Mouse (Mus musculus) gastrocnemius, postnatal 4 days (tissue): ENCODE measurements around the gene Ccdc38. TPM values are rescaled to one million over a fixed set of nuclear protein-coding genes. Genes with fewer than 3 reads are reported as not detected.

ENCODE experiments used
- DNase-seq, 2 experiments: peaks; one replicate each; pipeline ENCODE4 v3.0.0; 2021 to 2022; ENCODE audit warnings: low spot score in 2 of 2, mixed read lengths in 2 of 2
- total RNA-seq, 2 experiments: library from RNA; stranded (reverse); gene quantifications; 2 replicates each; pipeline ENCODE4 v1.2.3; 2021

The Ccdc38 gene
- total RNA-seq, 2 experiments from 2014 or later: not detected

GRCm38 (mm10) chr10:93608051-93608450 is 67.6 kb downstream of the Ccdc38 start:
- DNase-seq: no peak

- DNase-seq: no peak
These were observed 68.8 kb downstream of the Ccdc38 start for GRCm38 (mm10) chr10:93609236-93609635.

- DNase-seq: no peak
These were observed 70.5 kb downstream of the Ccdc38 start for GRCm38 (mm10) chr10:93610896-93611295.

- DNase-seq: no peak
These were observed 71.1 kb downstream of the Ccdc38 start for GRCm38 (mm10) chr10:93611419-93612007.

GRCm38 (mm10) chr10:93614850-93615249 is 74.4 kb downstream of the Ccdc38 start:
- no peak for DNase-seq

GRCm38 (mm10) chr10:93620438-93621179 is 80.2 kb downstream of the Ccdc38 start:
- DNase-seq: no peak

- no peak for DNase-seq
These were observed 83.3 kb downstream of the Ccdc38 start for GRCm38 (mm10) chr10:93623725-93624124.

- no peak for DNase-seq
These were observed 83.7 kb downstream of the Ccdc38 start for GRCm38 (mm10) chr10:93624151-93624550.

GRCm38 (mm10) chr10:93630310-93630709 is 89.9 kb downstream of the Ccdc38 start:
- no peak for DNase-seq

GRCm38 (mm10) chr10:93632086-93632485 is 91.7 kb downstream of the Ccdc38 start:
- DNase-seq: no peak

GRCm38 (mm10) chr10:93633563-93633962 is 93.1 kb downstream of the Ccdc38 start:
- no peak for DNase-seq

Other genes starting within 250 kb of the Ccdc38 start
- 10 to 100 TPM; 63.4 to 64.4 TPM for gene Elk3, start 229.5 kb upstream of the Ccdc38 start, total RNA-seq
- 10 to 100 TPM; 65.4 to 71.1 TPM for gene Lta4h, start 87.2 kb upstream of the Ccdc38 start, total RNA-seq
- under 1 TPM; 0.12 to 0.16 TPM for gene Hal, start 51.9 kb upstream of the Ccdc38 start, total RNA-seq
- under 1 TPM in 1 of 2 experiments, not detected in 1; 0.31 TPM for gene Amdhd1, start 599 bp upstream of the Ccdc38 start, total RNA-seq
- 10 to 100 TPM; 16.1 to 16.9 TPM for gene Snrpf, start 49.1 kb downstream of the Ccdc38 start, total RNA-seq
- gene Ntn4, start 100.0 kb downstream of the Ccdc38 start, total RNA-seq: 10 to 100 TPM; 11.0 to 11.9 TPM